Mouse (Mus musculus): ENCODE measurements around the gene 2210016F16Rik.

GRCm38 (mm10) chr13:58368835-58369234 is 16.2 kb downstream of the 2210016F16Rik start:
- no peak for TF ChIP-seq CTCF (IDR thresholded peaks at IDR 0.05; ENCODE audit: control insufficient read depth, insufficient read depth, insufficient replicate concordance, low read depth, low read length)
- TF ChIP-seq POLR2A (IDR thresholded peaks at IDR 0.05; ENCODE audit: control insufficient read depth, low read depth, low read length) = no peak
